Mouse (Mus musculus): ENCODE measurements around the gene Nupl2.

Nupl2 gene

DNA sequence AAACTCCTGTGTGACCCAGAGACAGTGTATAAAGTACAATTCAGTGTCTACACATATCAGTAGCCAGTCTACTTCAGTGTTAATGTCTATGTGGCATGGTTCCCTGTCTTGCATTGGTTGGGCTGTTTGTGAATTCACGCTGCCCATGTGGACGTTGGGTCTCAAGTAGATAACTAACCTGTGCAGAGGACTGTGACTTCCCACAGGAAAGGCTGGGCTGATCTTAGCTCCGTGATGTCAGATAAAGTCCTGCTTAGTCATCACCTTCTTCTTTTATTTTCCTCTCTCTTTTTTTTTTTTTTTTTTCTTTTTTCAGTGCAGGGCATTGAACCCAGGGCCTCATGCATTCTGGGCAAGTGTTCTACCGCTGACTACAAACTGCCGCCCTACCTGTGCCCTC, 43.7 kb downstream of the Nupl2 start:
- no peak for DNase-seq (ENCODE audit: low read depth, low spot score)

DNA sequence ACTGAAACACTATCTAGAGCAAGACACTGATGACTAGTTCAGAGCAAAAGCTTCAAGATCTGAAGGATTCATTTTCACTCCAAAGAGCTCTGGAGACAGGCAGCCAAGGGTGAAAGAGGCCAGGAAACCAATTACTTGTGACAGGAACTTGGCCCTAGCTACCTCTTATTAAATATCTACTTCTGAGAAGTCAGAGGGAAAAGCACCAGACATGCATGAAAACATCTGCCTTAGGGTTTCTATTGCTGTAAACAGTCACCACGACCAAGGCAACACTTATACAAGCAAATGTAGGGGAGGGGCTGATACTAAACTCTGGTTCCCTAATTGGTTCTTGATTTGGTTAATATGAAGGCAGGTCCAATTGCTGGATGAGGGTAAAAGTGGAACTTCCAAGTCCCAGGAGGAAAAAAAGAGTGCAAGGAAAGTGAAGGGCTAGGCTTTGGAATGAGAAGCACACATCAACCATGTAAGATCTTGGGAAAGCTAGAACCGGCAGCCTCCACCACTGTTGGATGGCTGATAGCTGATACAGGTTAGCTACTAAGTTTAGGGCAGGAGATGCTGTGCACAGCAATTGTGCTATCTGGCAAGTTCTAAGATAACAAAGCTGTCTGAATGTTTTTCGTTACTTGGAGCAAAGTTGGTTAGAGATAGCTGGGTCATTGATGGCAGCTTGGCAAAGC, 49.2 kb downstream of the Nupl2 start:
- no peak for DNase-seq (ENCODE audit: low read depth, low spot score)

DNA sequence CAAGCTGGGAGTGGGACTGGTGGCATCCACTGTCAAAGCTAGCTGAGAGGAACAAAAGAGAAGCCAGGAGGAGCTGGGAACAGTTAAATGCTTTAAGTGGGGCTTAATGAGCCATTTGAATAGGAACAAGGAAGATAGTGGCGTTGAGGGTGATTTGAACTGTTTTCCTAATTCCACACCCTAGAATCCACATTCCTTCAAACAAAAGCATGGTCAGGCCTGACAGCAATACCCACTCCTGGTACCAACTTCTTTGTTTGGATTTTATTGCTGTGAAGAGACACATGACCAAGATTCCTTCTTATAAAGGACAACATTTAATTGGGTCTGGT, 49.8 kb downstream of the Nupl2 start:
- DNase-seq (ENCODE audit: low read depth, low spot score): no peak

DNA sequence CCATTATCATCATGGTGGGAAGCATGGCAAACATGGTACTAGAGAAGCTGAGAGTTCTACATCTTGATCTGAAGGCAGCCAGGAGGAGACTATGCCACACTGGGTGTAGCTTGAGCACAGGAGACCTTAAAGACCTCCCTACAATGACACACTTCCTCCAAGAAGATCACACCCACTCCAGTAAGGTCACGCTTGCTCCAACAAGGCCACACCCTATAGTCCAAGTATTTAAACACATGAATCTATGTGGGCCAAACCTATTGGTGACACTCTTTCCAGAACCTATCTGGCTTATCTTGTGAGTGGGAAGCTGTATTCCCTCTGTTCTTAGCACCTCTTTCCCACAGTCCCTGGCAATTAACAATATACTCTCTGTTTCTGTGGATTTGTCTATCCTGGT, 50.1 kb downstream of the Nupl2 start:
- no peak for DNase-seq (ENCODE audit: low read depth, low spot score)

All from A20 (cell line).